Mouse (Mus musculus) frontal cortex, adult 2 months (tissue): ENCODE measurements around the gene Erf. TPM values are rescaled to one million over a fixed set of nuclear protein-coding genes. Genes with fewer than 3 reads are reported as not detected.

Experiments used
- DNase-seq, 2 experiments: peaks; one replicate each; pipeline ENCODE4 v3.0.0; 2022; ENCODE audit warnings: low spot score in 1 of 2; ENCODE audit errors: extremely low spot score in 1 of 2
- polyA plus RNA-seq: library from polyadenylated mRNA; depleted of rRNA; stranded (reverse); fragments of >200 nt; gene quantifications from 2 replicates; pipeline ENCODE4 v1.2.3, GENCODE M21; 2012

Erf gene
- polyA plus RNA-seq, 1 experiment = 38.9 TPM

DNA sequence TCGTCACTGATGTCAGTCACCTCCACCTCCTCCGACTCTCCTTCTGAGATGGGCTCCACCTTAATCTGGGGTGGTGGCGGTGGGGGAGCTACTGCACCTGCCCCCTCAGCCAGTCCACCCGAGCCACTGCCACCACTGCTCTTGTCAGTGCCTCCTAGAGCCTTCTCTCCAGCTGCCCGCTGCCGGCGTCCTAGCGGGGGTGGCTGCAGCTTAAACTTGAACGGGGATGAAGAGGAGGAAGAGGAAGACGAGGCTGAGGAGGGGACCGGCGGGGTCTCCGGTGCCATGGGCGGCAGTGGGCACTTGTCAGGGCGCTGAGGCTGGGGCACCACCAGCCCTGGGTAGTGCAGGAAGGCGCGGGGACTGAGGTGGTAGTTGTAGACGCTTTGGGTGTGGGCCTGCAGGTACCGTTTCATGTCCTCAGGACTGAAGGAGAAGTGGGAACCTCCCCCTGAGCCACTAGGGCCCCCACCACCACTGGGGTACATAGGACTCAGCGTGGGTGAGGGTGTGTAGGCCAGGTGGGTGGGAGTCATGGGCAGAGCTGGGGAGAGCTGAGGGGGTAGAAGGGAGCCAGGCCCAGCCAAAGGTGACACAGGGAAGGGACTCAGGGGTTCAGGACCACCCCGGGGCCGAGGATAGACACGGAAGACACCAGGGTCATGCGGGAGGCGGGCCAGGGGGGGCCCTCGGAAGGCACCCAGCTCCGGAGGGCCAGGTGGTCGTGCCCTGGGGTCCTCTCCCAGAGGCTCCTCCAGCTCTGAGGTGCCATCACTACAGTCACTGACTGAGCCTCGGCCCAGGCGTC is 5.8 kb downstream of the Erf start:
- no peak for DNase-seq

DNA sequence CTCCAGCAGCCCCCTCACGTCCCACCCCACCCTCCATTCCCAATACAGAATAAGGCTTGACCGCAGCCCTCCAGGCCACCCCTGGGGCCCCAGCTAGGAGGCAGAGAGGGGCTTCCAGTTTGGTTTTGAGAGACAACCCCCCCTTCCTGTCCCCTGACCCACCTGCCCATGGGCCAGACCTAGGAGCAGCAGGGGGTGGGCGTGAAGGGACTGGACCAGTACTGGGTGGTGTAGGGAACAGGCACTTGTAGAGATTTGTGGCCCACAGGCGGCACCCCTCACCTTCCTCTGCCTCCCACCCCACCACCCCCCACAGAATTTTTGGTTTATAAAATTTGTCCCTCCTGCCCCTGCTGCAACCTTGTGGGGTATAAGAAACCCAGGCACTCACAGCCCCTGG is 7.2 kb downstream of the Erf start:
- DNase-seq = no peak

DNA sequence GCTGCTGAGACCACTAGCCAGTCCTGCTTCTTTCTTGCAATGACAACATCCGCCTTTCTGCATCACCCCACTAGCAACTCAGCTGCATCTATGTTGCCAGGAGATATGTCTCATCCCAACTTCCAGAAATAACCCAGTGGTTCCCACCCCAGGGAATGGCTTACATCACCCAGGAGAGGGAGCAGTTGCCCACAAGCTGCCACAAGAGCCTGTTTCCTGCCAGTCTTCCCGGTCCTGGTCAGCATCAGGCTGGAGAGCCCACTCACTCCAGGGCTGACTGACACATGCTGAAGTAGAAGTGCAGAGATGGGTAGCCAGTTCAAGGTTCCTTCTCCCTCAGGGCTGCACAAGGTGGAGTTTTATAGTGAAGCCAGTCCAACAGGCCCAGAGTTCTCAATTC is 9.5 kb downstream of the Erf start:
- DNase-seq = peak; percentile 87 to 90

DNA sequence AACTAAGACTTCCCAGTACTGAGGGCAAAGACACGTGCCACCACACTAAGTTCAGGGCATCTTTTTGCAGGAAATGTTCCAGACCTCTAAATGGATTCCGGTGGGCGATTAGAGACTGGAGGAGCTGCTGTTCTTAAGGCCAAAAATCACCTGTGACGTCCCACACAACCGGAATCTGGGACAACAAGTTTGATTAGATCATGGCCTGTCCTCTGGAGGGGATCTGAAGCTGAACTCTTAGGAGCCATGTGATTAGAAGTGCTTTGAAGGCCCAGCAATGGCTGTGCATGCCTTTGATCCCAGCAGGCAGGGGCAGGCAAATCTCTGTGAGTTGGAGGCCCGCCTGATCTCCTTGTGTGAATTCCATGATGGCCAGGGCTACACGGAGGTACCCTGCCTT is 9.9 kb downstream of the Erf start:
- no peak for DNase-seq

DNA sequence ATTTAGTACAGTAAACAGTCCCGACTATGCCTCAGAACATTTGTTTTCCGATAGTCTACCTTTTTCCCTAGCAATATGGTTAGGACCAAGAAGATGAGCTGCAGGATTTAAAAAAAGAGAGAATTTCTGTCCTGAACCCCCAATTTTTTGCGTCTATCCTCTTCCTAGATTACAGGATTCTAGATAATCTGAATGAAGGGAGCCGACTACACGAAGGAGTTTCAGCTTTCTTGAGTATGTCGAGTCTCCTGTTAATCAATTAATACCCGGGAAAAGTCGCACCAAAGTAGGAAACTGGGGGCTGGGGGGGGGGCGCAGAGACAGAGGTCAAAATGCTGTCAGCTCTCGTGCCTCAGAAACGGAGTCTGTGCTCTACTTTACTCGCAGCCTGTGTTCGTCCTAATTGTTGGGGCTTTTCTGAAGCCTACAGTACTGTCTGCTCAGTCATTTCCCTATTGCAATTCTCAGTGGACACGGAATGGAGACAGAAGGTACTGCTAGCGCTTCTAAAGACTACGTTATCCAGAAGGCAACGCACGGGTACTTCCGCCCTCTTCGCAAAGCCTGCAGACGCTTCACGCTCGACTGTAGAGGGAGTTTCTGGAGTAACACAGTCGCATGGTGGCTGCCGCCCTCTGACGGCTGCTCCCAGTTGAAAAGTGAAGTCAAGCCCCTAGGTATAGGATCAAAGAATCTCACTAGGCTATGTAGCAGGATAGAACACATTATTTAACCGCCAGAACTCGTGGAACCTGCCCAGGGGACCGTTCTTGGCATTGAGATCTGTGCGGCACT is 11.5 kb downstream of the Erf start:
- DNase-seq = peak; percentile 88 to 93

DNA sequence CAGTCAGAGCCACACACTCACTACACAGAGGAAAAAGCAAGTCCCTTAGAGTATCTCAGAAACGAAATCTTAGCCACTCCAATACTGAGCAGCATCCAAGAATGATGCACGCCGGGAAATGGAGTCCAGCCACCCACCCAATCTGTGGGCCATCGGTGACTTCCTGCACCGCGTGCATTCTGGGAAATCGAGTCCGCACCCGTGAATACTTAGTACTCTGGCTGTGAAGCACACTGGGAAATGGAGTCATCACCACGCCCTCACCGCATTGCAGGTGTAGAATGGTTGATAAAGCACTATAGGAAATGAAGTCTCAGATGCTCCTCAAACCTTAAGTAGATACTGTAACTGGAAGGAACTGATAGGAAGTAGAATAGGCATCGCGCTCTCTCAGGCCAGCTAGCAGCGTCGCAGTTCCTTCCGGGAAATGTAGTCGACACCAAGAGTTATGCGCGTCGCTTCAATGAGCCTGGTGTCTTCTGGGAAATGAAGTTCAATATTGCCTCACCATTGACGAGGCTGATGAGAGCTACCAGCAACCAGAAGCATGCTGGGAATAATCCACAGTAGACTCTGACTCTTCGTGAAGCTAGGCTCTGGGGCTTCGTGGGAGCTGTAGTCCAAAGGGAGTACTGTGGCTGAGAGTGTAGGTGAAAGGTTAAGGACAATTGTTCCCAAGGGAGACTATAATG is 12.4 kb downstream of the Erf start:
- DNase-seq = peak; percentile 96

DNA sequence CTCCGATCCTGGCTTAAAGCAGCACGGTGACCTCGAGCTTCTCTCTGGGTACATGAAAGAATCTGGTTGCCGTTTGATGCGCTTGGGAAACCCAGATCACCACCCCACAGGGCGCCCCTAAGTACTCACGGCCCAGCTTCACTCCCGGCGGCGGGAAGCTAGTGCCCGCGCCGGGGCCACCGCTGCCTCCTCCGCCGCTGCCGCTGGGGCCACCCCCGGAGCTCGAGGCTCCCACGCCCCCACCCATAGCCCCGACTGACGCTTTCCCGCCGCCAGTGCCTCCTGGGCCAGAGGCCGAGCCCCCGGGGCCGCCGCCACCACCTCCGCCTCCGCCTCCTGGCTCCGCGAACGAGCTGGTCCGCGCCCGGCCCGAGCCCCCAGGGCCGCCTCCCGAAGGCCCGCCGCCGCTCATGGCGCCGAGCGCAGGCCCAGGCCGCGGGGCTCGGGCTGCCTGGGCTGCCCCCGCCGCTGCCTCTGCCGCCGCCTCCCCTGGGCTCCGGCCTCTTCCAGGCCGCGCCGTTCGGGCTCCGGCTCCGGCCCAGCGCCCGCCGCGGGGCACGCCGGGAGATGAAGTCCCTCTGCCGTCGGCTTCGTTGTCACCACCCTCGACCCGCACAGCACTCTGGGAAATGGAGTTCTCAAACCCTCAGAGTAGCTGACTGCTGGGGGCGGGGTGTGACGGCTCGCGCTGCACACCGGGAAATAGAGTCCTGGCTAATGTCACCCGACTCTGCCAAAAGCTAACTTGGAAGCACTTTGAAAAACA is 13.1 kb downstream of the Erf start, which contains the start of gene Gsk3a:
Gene Gsk3a (minus strand): TSS at position 603 of the 766 bp plus-strand sequence.
- DNase-seq = peak; percentile 97 to 99

DNA sequence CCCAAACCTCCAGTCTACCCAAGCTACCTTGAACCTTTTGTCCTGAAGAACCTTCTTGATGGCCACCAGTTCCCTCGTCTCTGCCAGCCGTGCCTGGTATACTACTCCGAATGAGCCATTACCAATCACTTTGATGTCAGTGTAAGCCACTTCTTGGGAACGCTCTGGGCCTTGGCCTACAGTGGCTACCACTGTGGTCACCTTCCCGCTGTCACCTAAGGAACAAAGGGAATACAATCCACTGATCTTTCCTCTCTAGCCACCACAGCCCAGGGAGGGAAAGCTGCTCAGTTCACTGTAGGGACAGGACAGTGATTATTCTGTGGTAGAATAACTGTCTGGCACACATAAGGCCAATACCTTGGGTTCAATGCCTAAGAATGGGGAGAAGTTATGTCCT is 15.0 kb downstream of the Erf start:
- no peak for DNase-seq

DNA sequence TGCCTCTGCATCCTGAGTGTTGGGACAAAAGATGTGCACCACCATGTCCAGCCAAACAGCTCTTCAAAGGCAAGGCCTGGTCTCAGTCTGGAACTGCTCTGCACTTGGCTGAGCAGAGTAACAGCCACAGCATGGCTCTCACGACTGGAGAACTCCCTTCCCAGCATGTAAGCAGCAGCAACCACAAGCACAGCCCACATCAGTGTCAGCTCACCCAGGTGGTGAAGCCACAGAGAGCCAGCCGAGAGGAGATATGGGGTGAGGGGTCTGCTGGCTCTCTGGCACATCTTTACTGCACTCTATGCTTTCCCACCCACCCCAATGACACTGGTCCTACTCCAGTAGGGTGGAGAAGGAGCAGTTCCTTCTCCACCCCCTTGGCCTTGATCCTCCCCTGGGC is 17.5 kb downstream of the Erf start:
- no peak for DNase-seq

DNA sequence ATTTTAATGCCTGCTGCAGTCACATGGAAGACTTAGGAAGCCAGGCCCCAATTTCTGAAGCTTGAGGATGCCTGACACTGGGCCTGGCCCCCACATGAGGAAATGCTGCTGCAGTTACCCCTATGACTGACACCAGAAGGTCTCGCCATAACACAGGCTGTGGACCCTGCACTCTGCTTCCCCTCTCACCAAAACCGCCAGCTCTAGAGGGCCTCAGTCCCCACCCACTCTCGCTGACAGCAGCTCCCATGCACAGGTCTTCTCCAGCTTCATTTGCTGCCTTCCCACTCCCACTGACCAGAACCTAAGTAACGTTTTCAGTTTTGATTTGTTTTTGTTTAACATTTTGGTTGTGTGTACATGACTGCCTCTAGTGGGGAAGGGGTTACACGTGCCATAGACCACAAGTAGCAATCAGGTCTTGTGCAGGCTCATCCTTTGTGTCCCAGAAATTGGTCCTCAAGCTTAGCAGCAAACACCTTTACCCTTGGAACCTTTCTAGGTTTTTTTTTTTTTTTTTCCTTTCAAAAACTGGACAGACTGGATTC is 18.4 kb downstream of the Erf start:
- DNase-seq = no peak

DNA sequence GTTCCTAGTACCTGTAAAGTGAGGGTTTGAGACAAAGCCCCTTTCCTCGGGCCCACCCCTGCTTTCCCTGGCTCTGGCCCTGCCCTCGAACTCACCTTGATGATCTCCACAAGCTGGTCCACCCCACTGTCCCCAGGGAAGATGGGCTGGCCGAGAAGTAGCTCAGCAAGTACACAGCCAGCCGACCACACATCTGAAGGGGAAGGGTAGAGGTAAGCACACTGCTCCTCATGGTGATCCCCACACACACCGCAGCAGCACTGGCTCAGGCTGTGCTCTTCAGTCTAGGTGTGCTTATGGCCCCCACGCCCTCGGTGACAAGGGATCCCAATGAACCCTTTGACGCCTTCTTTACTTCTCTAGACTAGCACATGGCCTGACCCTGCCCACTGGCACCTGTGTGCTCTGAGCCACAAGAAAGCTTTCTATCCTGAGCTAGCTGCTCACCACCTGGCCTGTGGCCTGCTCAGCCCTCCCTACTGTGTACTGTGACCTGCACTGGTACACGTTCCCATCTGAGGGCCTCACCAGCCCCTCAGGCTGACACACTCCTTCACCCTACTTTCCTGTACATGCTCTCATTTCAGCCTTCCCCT is 19.8 kb downstream of the Erf start:
- DNase-seq = no peak

DNA sequence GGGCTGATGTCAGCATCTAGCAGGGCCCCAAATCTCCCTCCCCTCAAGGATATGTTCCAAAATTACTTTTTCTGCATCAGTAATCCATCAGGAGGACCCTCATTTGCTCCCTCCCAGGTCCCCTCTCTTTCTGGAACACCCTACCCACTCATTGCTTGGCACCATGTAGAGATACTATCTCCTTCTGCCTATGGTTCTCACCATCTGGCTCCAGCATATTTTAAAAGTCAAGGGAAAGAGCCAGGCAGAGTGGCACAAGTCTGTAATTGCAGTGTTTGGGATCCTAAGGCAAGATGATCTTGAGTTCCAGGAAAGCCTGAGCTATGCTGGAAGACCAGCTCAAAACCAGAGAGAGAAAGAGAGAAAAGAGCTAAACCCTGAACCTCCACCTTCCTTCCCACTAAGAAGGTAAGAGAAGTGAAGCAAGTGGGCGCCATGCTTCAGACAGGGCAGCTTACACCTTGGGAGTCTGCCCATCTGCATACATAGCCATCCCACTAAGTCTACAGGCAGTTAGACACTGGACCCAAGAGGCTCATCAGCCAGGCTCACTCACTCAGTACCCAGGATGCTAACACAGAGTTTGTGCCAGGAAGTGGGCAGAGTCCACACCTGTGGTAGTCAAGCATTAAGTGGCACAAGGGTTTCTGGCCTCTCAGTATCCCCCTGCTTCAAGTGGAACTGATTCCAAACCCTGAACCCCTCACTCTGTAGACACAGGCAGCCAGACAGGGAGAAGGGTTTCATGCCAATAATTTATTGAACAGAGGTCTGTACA is 22.8 kb downstream of the Erf start:
- peak in 1 of 2 experiments; percentile 42 for DNase-seq

DNA sequence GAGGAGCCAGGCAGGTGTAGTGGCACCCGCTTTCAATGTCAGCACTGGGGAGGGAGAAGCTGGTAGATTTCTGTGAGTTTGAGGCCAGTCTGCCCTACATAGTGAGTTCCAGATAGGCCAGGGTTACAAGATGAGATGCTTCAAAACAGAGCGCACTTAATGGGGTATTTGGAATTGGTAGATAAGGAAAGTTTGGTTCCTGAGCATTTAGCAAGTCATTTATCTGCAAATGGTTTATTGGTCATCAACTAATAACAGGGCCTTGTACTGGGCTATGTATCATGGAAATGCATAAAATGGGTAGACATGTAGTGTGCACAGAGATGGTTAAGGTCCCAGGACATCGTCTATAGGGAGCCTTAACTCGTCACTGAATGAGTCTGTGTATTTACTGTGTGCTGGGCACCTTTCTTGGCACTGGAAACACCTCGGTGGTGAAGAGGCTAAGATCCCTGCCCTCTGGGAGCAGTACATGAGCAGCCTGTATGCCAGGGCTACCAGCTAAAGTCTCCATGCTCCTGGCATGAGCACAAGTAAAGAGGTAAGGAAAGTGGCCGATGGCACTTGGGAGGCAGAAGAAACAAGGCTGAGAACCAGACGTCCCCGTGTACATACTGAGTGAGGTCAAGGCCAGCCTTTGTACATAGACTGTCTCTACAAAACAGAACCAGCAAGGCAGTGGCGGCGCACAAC is 28.1 kb downstream of the Erf start:
- no peak for DNase-seq

DNA sequence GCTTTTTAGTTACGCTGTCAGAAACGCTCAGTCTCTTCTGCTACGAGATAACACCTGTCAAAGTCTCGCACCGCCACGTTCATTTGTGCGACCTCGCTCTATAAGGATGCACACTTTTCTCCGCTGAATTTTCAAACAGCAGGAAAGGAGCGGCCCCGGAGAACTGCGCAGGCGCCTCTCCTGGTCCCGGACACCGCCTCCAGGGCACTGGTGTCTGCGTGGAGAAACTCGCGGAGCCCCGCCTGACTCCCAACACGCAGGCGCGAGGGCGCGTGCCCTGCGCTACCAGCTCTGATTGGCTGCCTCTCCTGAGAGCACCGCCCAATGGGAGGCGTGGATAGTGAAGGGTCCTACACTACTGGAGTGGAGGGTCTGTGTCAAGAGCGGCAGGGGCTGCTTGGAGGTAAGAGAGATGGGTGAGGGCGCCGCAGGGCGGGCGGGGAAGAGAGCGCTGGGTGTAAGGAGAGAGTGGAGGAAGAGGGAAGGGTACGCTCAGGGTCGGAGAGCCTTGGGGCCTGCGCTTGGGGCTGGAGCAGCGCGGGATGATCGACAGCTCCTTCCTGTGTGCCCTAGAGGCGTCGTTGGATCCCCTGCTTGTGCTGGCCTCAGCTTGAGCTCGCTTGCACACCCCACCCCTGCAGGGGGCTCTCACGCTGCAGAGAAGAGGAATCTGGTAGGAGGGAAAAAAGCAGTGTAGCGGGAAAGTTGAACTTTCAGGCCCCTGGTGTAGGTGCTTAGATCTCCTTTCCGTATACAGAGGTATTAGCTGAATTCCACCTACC is 29.3 kb downstream of the Erf start, which contains the start of gene Zfp526:
Gene Zfp526 (plus strand): TSS at position 324 of the 782 bp plus-strand sequence.
- peak; percentile 95 to 98 for DNase-seq

DNA sequence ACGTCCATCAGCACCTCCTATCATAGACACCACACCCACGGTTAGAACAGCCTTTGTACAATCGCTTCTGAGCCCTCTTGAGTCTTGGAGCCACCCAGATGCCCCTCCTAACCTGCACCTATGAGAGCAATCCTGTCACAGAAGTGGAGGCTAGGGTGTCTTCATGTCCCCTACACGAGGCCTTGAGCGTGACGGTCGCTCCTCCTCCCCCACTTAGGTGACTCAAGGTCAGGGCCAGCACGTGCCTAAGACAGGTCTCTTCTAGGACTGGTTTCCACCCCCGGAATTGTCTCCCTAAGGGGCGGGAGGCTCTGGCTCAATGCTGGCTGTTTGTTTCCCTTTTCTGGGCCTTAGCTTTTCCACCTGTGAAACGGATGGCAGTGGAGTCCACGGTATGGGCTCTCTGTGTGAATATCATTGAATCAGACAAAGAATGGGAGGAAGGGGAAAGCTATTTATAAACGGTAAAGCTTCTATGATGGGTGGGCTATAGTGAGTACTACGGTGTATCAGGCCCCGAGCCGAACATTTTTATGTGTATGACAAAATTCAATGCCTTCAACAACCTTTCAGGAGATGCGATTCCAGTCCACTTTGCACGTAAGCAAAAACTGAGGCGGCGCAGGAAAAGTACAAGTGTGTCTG is 30.0 kb downstream of the Erf start, which contains the start of gene Dedd2:
Gene Dedd2 (minus strand): TSS at position 159 of the 645 bp plus-strand sequence.
- DNase-seq = peak in 1 of 2 experiments; percentile 25

DNA sequence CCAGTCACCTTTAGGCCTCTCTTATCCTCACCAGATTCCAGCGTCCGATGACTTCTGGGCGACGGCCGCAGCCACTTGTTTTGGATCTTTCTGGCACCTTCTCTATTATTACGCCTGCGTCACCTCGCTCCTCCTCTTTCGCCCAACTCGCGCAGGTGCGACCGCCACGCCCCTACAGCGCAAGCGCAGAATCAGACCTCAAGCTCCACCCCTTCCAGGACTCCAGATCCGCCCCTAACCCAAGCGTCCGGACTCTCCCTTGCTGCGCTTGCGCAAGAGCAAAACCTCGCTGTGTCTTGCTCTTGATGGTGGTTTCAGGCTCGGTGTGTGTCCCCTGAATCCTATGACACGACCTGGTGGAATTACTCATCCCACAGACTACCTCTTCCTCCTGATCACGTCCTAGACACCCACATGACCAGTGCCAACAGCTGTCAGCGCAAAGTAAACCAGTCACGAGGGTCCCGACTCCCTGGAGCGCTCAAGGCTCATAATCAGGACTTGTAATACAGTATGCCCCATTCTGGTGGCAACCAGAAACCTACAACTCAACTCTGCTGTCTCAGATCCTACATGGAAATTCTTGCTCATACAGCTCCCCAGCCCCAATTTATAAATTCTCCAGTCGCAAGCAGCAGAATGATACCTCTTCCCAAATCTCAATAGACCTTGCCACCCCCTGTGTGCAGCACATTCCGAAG is 30.7 kb downstream of the Erf start:
- peak; percentile 93 to 97 for DNase-seq
